Mouse (Mus musculus): ENCODE measurements at regions not wholly inside any gene's neighbourhood (a gene's known extent, or its start where the extent isn't known, plus 50 kb on each side); places are given as distances from the start of the nearest gene placed in this dataset.
"Not testable (repeated sequence)": the region's sequence is repeated elsewhere in the genome, so short reads cannot be mapped to it uniquely, and the experiment has no call there.

- no peak for DNase-seq (ENCODE audit: low spot score)
Observed at GRCm38 (mm10) chr10:36884198-36884597, 90.1 kb upstream of the Hdac2 start.

- peak; percentile 68 for DNase-seq (ENCODE audit: low spot score)
Observed at GRCm38 (mm10) chr10:36897900-36898600, 76.3 kb upstream of the Hdac2 start.

GRCm38 (mm10) chr10:36908861-36909260, 65.5 kb upstream of the Hdac2 start:
- DNase-seq (ENCODE audit: low spot score) = no peak

GRCm38 (mm10) chr10:36918037-36918436, 56.3 kb upstream of the Hdac2 start:
- not testable (repeated sequence) for DNase-seq (ENCODE audit: low spot score)

GRCm38 (mm10) chr10:36923756-36924155, 50.6 kb upstream of the Hdac2 start:
- no peak for DNase-seq (ENCODE audit: low spot score)

GRCm38 (mm10) chr10:36924161-36924560, 50.2 kb upstream of the Hdac2 start:
- no peak for DNase-seq (ENCODE audit: low spot score)

Data from gastrocnemius, adult 18-20 months (tissue).